Mouse (Mus musculus): ENCODE measurements around the gene Dusp27.

- TF ChIP-seq GATA2 (IDR thresholded peaks at IDR 0.05; ENCODE audit: borderline replicate concordance, low read depth, low read length) (no peak), CTCF (IDR thresholded peaks at IDR 0.05; ENCODE audit: low read depth, low read length) (no peak), GATA1 (IDR thresholded peaks at IDR 0.05; ENCODE audit: borderline replicate concordance, low read length) (no peak)
These were observed 22.3 kb downstream of the Dusp27 start for GRCm38 (mm10) chr1:166105464-166105863.

All from G1E (cell line).